Mouse (Mus musculus) embryonic facial prominence, embryonic 14.5 days (tissue): Measurements from ENCODE around the gene Pirb. TPM values are rescaled to one million over a fixed set of nuclear protein-coding genes. Genes with fewer than 3 reads are reported as not detected.

Experiments used
- ATAC-seq: fragments of 200-750 bp; cut with Nextera tagmentation; 2 replicates; pipeline ENCODE4 v1.8.0; 2017; ENCODE audit warnings: low read depth, moderate number of reproducible peaks, moderate TSS enrichment
- DNase-seq: peaks from one replicate; pipeline ENCODE4 v3.0.0-alpha.2; 2015; ENCODE audit warnings: low spot score
- H3K27ac ChIP-seq: fragments of 300-500 bp; sonication (generic); replicated peaks from 2 replicates; pipeline ENCODE4 v1.5.1; 2014; ENCODE audit warnings: low read depth, mild to moderate bottlenecking, low read length, moderate library complexity
- H3K27me3 ChIP-seq: fragments of 300-500 bp; sonication (generic); replicated peaks from 2 replicates; pipeline ENCODE4 v1.6.1; 2014; ENCODE audit warnings: low read length; ENCODE audit not compliant: control insufficient read depth, insufficient read depth
- H3K36me3 ChIP-seq: fragments of 300-500 bp; sonication (generic); 2 replicates; pipeline ENCODE4 v1.6.1; 2014; ENCODE audit warnings: low read length, mixed read lengths; ENCODE audit not compliant: control insufficient read depth, insufficient read depth
- H3K4me1 ChIP-seq: fragments of 300-500 bp; sonication (generic); 2 replicates; pipeline ENCODE4 v1.6.1; 2014; ENCODE audit warnings: antibody characterized with exemption, low read length; ENCODE audit not compliant: control insufficient read depth, insufficient read depth
- H3K4me2 ChIP-seq: fragments of 300-500 bp; sonication (generic); 2 replicates; pipeline ENCODE4 v1.6.1; 2014; ENCODE audit warnings: low read depth, mild to moderate bottlenecking, low read length, moderate library complexity, mixed read lengths
- H3K4me3 ChIP-seq: fragments of 300-500 bp; sonication (generic); 2 replicates; pipeline ENCODE4 v1.5.1; 2014; ENCODE audit warnings: low read depth, mild to moderate bottlenecking, low read length
- H3K9ac ChIP-seq: fragments of 300-500 bp; sonication (generic); 2 replicates; pipeline ENCODE4 v1.6.1; 2014; ENCODE audit warnings: low read depth, mild to moderate bottlenecking, low read length, moderate library complexity, mixed read lengths
- H3K9me3 ChIP-seq: fragments of 300-500 bp; sonication (generic); 2 replicates; pipeline ENCODE4 v1.6.1; 2016; ENCODE audit warnings: low read length; ENCODE audit not compliant: control insufficient read depth
- WGBS: fragments of 180-500 bp; shearing (Covaris S2); extraction: QIAGEN DNeasy Blood & Tissue Kit; methylation state at CpG from one replicate; pipeline ENCODE4 v1.1.7; 2014; 5-methylcytosine and 5-hydroxymethylcytosine counted together
- polyA plus RNA-seq: library from polyadenylated mRNA; unstranded; fragments of >200 nt; fragmentation: Nextera tagmentation; extraction: Ambion mirVana; gene quantifications from 2 replicates; pipeline ENCODE4 v1.2.1, GENCODE M21; 2014

Pirb gene
- polyA plus RNA-seq, 1 experiment from 2014 or later = 0.92 TPM

GRCm38 (mm10) chr7:3683908-3684550 lies 36.2 kb downstream of the Pirb start:
- no peak overlapping the region for H3K4me2 ChIP-seq
- 87% methylated on average over 10 of the region's 10 CpGs for WGBS
- ATAC-seq = no peak

GRCm38 (mm10) chr7:3677342-3677741 lies 42.8 kb downstream of the Pirb start, which contains the start of gene Tmc4:
TSS of gene Tmc4 (minus strand) at chr7:3677553.
- peak within 1 kb of the TSS; percentile 34; the same call in 1 of the 2 replicates for H3K9ac ChIP-seq
- no peaks in the 10 kb centered on the region for H3K9me3 ChIP-seq
- no peaks in the 10 kb centered on the region for H3K27me3 ChIP-seq
- H3K27ac ChIP-seq = no peak within 1 kb of the TSS
- H3K4me3 ChIP-seq = no peak within 1 kb of the TSS
- DNase-seq = peak; percentile 13
- no peak within 1 kb of the TSS for H3K4me2 ChIP-seq
- ATAC-seq = no peak
- no peaks in the 10 kb centered on the region for H3K4me1 ChIP-seq
- peaks cover 19% of the 10 kb centered on the region; the same call in 1 of the 2 replicates for H3K36me3 ChIP-seq
- WGBS = 59% methylated on average over 9 of the region's 9 CpGs

More at GRCm38 (mm10) chr7:3683908-3684550, 36.2 kb downstream of the Pirb start:
- Histone ChIP-seq H3K4me3 (no peak overlapping the region), H3K9ac (no peak overlapping the region), H3K27me3 (no peaks in the 10 kb centered on the region), H3K36me3 (peaks cover 60% of the 10 kb centered on the region), H3K27ac (no peak overlapping the region), H3K9me3 (no peaks in the 10 kb centered on the region), H3K4me1 (no peaks in the 10 kb centered on the region)
- no peak for DNase-seq

GRCm38 (mm10) chr7:3676371-3676770 lies 43.8 kb downstream of the Pirb start:
- Histone ChIP-seq H3K36me3 (peaks cover 19% of the 10 kb centered on the region; the same call in 1 of the 2 replicates), H3K27me3 (no peaks in the 10 kb centered on the region), H3K9me3 (no peaks in the 10 kb centered on the region), H3K27ac (no peak overlapping the region), H3K4me3 (no peak overlapping the region), H3K4me2 (no peak overlapping the region), H3K4me1 (no peaks in the 10 kb centered on the region), H3K9ac (0 out of 2 replicates have a peak overlapping the region, but pooled peaks have one; percentile 25)
- WGBS = 87% methylated on average over 12 of the region's 12 CpGs
- ATAC-seq (no peak), DNase-seq (no peak)

- WGBS = 69% methylated on average over 3 of the region's 3 CpGs
- ATAC-seq = no peak
Observed at GRCm38 (mm10) chr7:3675228-3675548, 45.0 kb downstream of the Pirb start.

GRCm38 (mm10) chr7:3674507-3675227 lies 45.5 kb downstream of the Pirb start:
- Histone ChIP-seq H3K9me3 (no peaks in the 10 kb centered on the region), H3K4me1 (no peaks in the 10 kb centered on the region), H3K4me2 (no peak overlapping the region), H3K36me3 (peaks cover 14% of the 10 kb centered on the region; the same call in 1 of the 2 replicates), H3K9ac (no peak overlapping the region), H3K27me3 (no peaks in the 10 kb centered on the region), H3K27ac (no peak overlapping the region), H3K4me3 (no peak overlapping the region)
- DNase-seq (peak; percentile 77), ATAC-seq (peak; percentile 78)
- 71% methylated on average over 10 of the region's 10 CpGs for WGBS

More at GRCm38 (mm10) chr7:3675228-3675548, 45.0 kb downstream of the Pirb start:
- Histone ChIP-seq H3K36me3 (peaks cover 16% of the 10 kb centered on the region; the same call in 1 of the 2 replicates), H3K4me2 (no peak overlapping the region), H3K27me3 (no peaks in the 10 kb centered on the region), H3K9ac (no peak overlapping the region), H3K4me1 (no peaks in the 10 kb centered on the region), H3K9me3 (no peaks in the 10 kb centered on the region), H3K4me3 (no peak overlapping the region), H3K27ac (no peak overlapping the region)
- no peak for DNase-seq

GRCm38 (mm10) chr7:3666921-3667391 lies 53.2 kb downstream of the Pirb start:
- H3K36me3 ChIP-seq = peaks cover 18% of the 10 kb centered on the region
- H3K9me3 ChIP-seq = no peaks in the 10 kb centered on the region
- H3K27me3 ChIP-seq = no peaks in the 10 kb centered on the region
- no peak overlapping the region for H3K27ac ChIP-seq
- peak; percentile 10 for DNase-seq
- H3K4me2 ChIP-seq = peak overlapping the region; percentile 13; the same call in 1 of the 2 replicates
- H3K9ac ChIP-seq = no peak overlapping the region
- no peak for ATAC-seq
- WGBS = 24% methylated on average over 14 of the region's 14 CpGs
- H3K4me1 ChIP-seq = peaks cover 13% of the 10 kb centered on the region
- H3K4me3 ChIP-seq = peak overlapping the region; percentile 9; the same call in 1 of the 2 replicates

GRCm38 (mm10) chr7:3665215-3666114 lies 54.7 kb downstream of the Pirb start, which contains the start of gene Leng1:
TSS of gene Leng1 (minus strand) at chr7:3665840.
- WGBS = 5% methylated on average over 27 of the region's 45 CpGs
- DNase-seq = peak; percentile 100
- Histone ChIP-seq H3K36me3 (peaks cover 32% of the 10 kb centered on the region), H3K9me3 (no peaks in the 10 kb centered on the region), H3K27me3 (no peaks in the 10 kb centered on the region), H3K4me1 (peaks cover 13% of the 10 kb centered on the region), H3K9ac (peak within 1 kb of the TSS; percentile 85), H3K27ac (peak within 1 kb of the TSS; percentile 88), H3K4me2 (peak within 1 kb of the TSS; percentile 78), H3K4me3 (peak within 1 kb of the TSS; percentile 77)
- peak; percentile 99 for ATAC-seq
